15 mouse cellular contexts compared by ENCODE assay signal in the genomic region with DNA sequence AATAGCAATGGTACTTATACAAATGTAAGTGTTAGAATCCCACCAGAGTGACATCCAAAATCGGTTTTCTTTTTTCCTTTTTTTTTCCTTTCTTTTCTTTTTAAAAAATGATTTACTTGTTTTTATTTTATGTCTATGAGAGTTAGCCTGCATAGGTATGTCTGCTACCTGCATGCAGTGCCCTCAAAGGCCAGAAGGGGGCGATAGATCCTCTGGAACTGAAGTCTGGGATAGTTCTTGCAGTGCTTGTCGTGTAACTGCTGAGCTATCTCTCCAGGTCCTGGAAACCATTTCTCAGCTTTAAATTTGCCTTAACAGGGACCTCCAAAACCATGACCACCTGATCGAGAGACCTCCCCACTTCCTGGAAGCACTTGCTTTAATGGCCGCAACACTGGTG.
DNase-seq lines count a peak whose midpoint lies in the region; ATAC-seq and TF ChIP-seq lines count a peak whose summit lies in the region.
"Had no signal": no experiment of that assay in that cellular context is flagged by ENCODE, and none has a peak within 500 bp of the region (broad histone marks: within the 10 kb centered on the region; RNA-seq: fewer than 3 reads in every experiment).

No protein-coding gene starts in this region.

- no peaks in the 10 kb centered on the region for H3K4me1 ChIP-seq in ES-Bruce4 (ENCODE audit: control insufficient read depth, insufficient read depth, low read length)
- no peaks in the 10 kb centered on the region for H3K4me1 ChIP-seq in kidney, embryonic 16.5 days (ENCODE audit: insufficient read depth, low read length)
- H3K4me1 ChIP-seq: hindbrain, embryonic 12.5 days had no signal

- no peaks in the 10 kb centered on the region for H3K27me3 ChIP-seq in ES-Bruce4 (ENCODE audit: control insufficient read depth, insufficient read depth, low read length, poor library complexity, severe bottlenecking)
- no peaks in the 10 kb centered on the region for H3K27me3 ChIP-seq in kidney, embryonic 16.5 days (ENCODE audit: insufficient read depth, low read length)
- H3K27me3 ChIP-seq: hindbrain, embryonic 12.5 days had no signal

- TF ChIP-seq POLR2A in ES-Bruce4 (IDR thresholded peaks at IDR 0.05; ENCODE audit: insufficient read depth, low read length): no peak

- H3K9ac ChIP-seq in ES-Bruce4 (ENCODE audit: low read depth, poor library complexity, severe bottlenecking): no peak overlapping the region
- no peak overlapping the region for H3K9ac ChIP-seq in kidney, embryonic 16.5 days (replicated peaks; ENCODE audit: low read length)
- H3K9ac ChIP-seq: hindbrain, embryonic 12.5 days had no signal

- H3K27ac ChIP-seq in layer of hippocampus, adult 2 months: no peak overlapping the region
- H3K27ac ChIP-seq in ES-Bruce4 (ENCODE audit: insufficient read depth, low read length): no peak overlapping the region
- H3K27ac ChIP-seq in kidney, embryonic 16.5 days (ENCODE audit: low read length): no peak overlapping the region
- H3K27ac ChIP-seq: heart, adult 2 months; hindbrain, embryonic 12.5 days had no signal

- H3K4me2 ChIP-seq in kidney, embryonic 16.5 days (replicated peaks; ENCODE audit: low read depth, low read length): no peak overlapping the region
- H3K4me2 ChIP-seq: hindbrain, embryonic 12.5 days; liver, embryonic 11.5 days had no signal

- no peaks in the 10 kb centered on the region for H3K9me3 ChIP-seq in ES-Bruce4 (replicated peaks; ENCODE audit: control insufficient read depth, insufficient read depth, low read length, poor library complexity, severe bottlenecking)
- peaks cover 4% of the 10 kb centered on the region; the same call in 1 of the 2 replicates for H3K9me3 ChIP-seq in kidney, embryonic 16.5 days (ENCODE audit: low read length)

- ATAC-seq in kidney, embryonic 16.5 days (ENCODE audit: low FRiP score, low TSS enrichment): no peak
- ATAC-seq: forebrain, embryonic 14.5 days had no signal

- H3K4me3 ChIP-seq in layer of hippocampus, adult 2 months: no peak overlapping the region
- H3K4me3 ChIP-seq in ES-Bruce4 (ENCODE audit: low read depth, low read length): no peak overlapping the region
- H3K4me3 ChIP-seq in kidney, embryonic 16.5 days (ENCODE audit: low read length): no peak overlapping the region
- H3K4me3 ChIP-seq: heart, adult 2 months; hindbrain, embryonic 12.5 days had no signal

- TF ChIP-seq CTCF in layer of hippocampus, adult 2 months (conservative IDR thresholded peaks at IDR 0.05): peak; percentile 10; the same call in 1 of the 2 replicates
- peak; percentile 36 for TF ChIP-seq CTCF in ES-Bruce4 (IDR thresholded peaks at IDR 0.05; ENCODE audit: low read depth, low read length)

- intact Hi-C loops in gastrocnemius, postnatal 14 days (cut with DNase I; ENCODE audit: low total_unique reads): no loop called here

- 71% methylated on average over 5 of the region's 5 CpGs for WGBS in kidney, embryonic 16.5 days

- TF ChIP-seq EP300 in ES-Bruce4 (IDR thresholded peaks at IDR 0.05; ENCODE audit: insufficient read depth, low read depth, low read length): no peak

- no peaks in the 10 kb centered on the region for H3K36me3 ChIP-seq in ES-Bruce4 (ENCODE audit: control insufficient read depth, insufficient read depth, low read length, poor library complexity, severe bottlenecking)
- H3K36me3 ChIP-seq in kidney, embryonic 16.5 days (ENCODE audit: insufficient read depth, low read length): no peaks in the 10 kb centered on the region
- H3K36me3 ChIP-seq: hindbrain, embryonic 12.5 days had no signal

- peak; percentile 1 for DNase-seq in adrenal gland, postnatal 10 days
- no peak for DNase-seq in adrenal gland, adult (ENCODE audit: inconsistent age in 2 of 2, low spot score in 1 of 2)
- DNase-seq in layer of hippocampus, adult 2 months (ENCODE audit: low spot score in 2 of 2): no peak
- no peak for DNase-seq in layer of hippocampus, adult 18-20 months (ENCODE audit: low spot score in 2 of 2)
- peak; percentile 14 for DNase-seq in WW6 (ENCODE audit: low read depth, low spot score)
- DNase-seq in gastrocnemius, postnatal 14 days: no peak
- DNase-seq: cerebellum, adult 8-10 months; heart, adult 2 months; kidney, adult 18-20 months; layer of hippocampus, adult 9-11 months had no signal

Comparison
In these comparisons a context has a peak if more than half of its experiments do, and no peak if none do; other contexts are left out.
1. DNase-seq: peak in adrenal gland, postnatal 10 days (single experiment) and WW6 (single experiment); none in adrenal gland, adult (0 of 2), layer of hippocampus, adult 2 months (0 of 2), layer of hippocampus, adult 18-20 months (0 of 2) and gastrocnemius, postnatal 14 days (single experiment).